12 mouse cellular contexts compared by ENCODE assay signal in the genomic region with DNA sequence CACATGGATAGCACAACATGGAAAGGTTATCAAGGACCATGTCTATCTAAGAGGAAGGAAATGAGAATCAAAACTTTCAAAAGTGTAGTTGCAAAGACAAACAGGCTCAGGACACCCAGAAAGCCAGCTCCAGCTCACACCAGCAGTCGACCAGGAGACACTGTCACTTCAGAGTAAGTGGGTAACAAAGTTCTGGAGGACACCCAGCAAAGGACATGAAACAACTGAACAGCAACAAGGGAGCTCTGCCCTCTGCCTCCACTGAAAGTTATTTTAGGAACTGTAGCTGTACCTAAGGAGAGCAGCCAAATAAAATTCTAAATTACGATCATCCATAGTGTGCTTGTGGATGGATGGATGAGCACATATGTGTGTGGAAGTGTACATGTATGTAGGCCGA.
"Had no signal": no experiment of that assay in that cellular context is flagged by ENCODE, and none has a peak within 500 bp of the region (broad histone marks: within the 10 kb centered on the region; RNA-seq: fewer than 3 reads in every experiment).

No protein-coding gene starts in this region.

- H3K4me3 ChIP-seq: layer of hippocampus, adult 2 months; left cerebral cortex, adult 2 months; liver, embryonic 13.5 days had no signal

- H3K9ac ChIP-seq: liver, embryonic 13.5 days had no signal

- DNase-seq: kidney, postnatal 25 days; layer of hippocampus, postnatal 36 days; liver, embryonic 13.5 days; lung, adult 2 months; lung, postnatal 14 days; lung, postnatal 4 days; midbrain, embryonic 14.5 days; thymus, postnatal 25 days had no signal

- H3K9me3 ChIP-seq: liver, embryonic 13.5 days had no signal

- H3K27me3 ChIP-seq: liver, embryonic 13.5 days had no signal

- H3K27ac ChIP-seq: kidney, postnatal 0 days; layer of hippocampus, adult 2 months; left cerebral cortex, adult 2 months; liver, embryonic 13.5 days had no signal

- H3K4me2 ChIP-seq: liver, embryonic 13.5 days; midbrain, embryonic 11.5 days had no signal
